Mouse (Mus musculus) kidney, postnatal 10 days (tissue): Measurements from ENCODE around the gene Abcf3.
A peak's percentile ranks its signal among the peaks of the same experiment; 100 is the strongest.

Source experiments
- DNase-seq: peaks from one replicate; pipeline ENCODE4 v3.0.0; 2021; ENCODE audit warnings: mixed read lengths

Gene Abcf3

GRCm38 (mm10) chr16:20545696-20546095 lies 2.7 kb upstream of the Abcf3 start:
- DNase-seq, result no peak

GRCm38 (mm10) chr16:20547423-20547822 lies 954 bp upstream of the Abcf3 start:
- no peak for DNase-seq

GRCm38 (mm10) chr16:20549161-20549560 lies 784 bp downstream of the Abcf3 start:
- no peak for DNase-seq

GRCm38 (mm10) chr16:20551691-20552090 lies 3.3 kb downstream of the Abcf3 start:
- DNase-seq, result no peak

- no peak for DNase-seq
Observed at GRCm38 (mm10) chr16:20552594-20552993, 4.2 kb downstream of the Abcf3 start.

GRCm38 (mm10) chr16:20555000-20555399 lies 6.6 kb downstream of the Abcf3 start:
- DNase-seq, result no peak

GRCm38 (mm10) chr16:20557381-20557780 lies 9.0 kb downstream of the Abcf3 start:
- DNase-seq, result no peak

GRCm38 (mm10) chr16:20565075-20565474 lies 16.7 kb downstream of the Abcf3 start:
- DNase-seq, result no peak

GRCm38 (mm10) chr16:20589366-20589938 lies 41.1 kb downstream of the Abcf3 start, which contains the start of gene Vwa5b2:
Gene Vwa5b2, plus strand, starts transcription at chr16:20589471.
- DNase-seq, result no peak

- DNase-seq, result peak; percentile 51
Observed at GRCm38 (mm10) chr16:20589939-20590679, 41.7 kb downstream of the Abcf3 start.

- no peak for DNase-seq
Observed at GRCm38 (mm10) chr16:20590680-20591038, 42.3 kb downstream of the Abcf3 start.

- no peak for DNase-seq
Observed at GRCm38 (mm10) chr16:20591076-20591705, 42.8 kb downstream of the Abcf3 start.

- DNase-seq, result no peak
Observed at GRCm38 (mm10) chr16:20595060-20595673, 46.8 kb downstream of the Abcf3 start.

- no peak for DNase-seq
Observed at GRCm38 (mm10) chr16:20595737-20596136, 47.4 kb downstream of the Abcf3 start.

- no peak for DNase-seq
Observed at GRCm38 (mm10) chr16:20596687-20597441, 48.5 kb downstream of the Abcf3 start.

- no peak for DNase-seq
Observed at GRCm38 (mm10) chr16:20600511-20600910, 52.1 kb downstream of the Abcf3 start.

- no peak for DNase-seq
Observed at GRCm38 (mm10) chr16:20604705-20605104, 56.3 kb downstream of the Abcf3 start.

GRCm38 (mm10) chr16:20610501-20611356 lies 62.4 kb downstream of the Abcf3 start:
- DNase-seq, result peak; percentile 82
